Mouse (Mus musculus) small intestine, adult 2 months (tissue): ENCODE data around the gene Mef2c. TPM values are rescaled to one million over a fixed set of nuclear protein-coding genes. Genes with fewer than 3 reads are reported as not detected.

Experiments used
- H3K27ac ChIP-seq: fragments of 200-500 bp; 2 replicates; pipeline ENCODE4 v1.5.1; 2012; ENCODE audit warnings: low read depth, low read length, control low read depth, inconsistent platforms; ENCODE audit not compliant: insufficient read depth
- H3K27me3 ChIP-seq: fragments of 200-500 bp; 2 replicates; pipeline ENCODE4 v1.6.1; 2012; ENCODE audit warnings: mild to moderate bottlenecking, moderate library complexity, low read length, inconsistent platforms; ENCODE audit not compliant: control insufficient read depth, insufficient read depth
- H3K36me3 ChIP-seq: fragments of 200-500 bp; 2 replicates; pipeline ENCODE4 v1.6.1; 2012; ENCODE audit warnings: mild to moderate bottlenecking, low read length, control low read depth, inconsistent platforms; ENCODE audit not compliant: control insufficient read depth, insufficient read depth
- H3K4me1 ChIP-seq: fragments of 200-500 bp; 2 replicates; pipeline ENCODE4 v1.6.1; 2012; ENCODE audit warnings: low read length, inconsistent platforms, mixed read lengths; ENCODE audit not compliant: control insufficient read depth, insufficient read depth, insufficient read length
- H3K4me3 ChIP-seq: fragments of 200-500 bp; 2 replicates; pipeline ENCODE4 v1.5.1; 2012; ENCODE audit warnings: low read depth, mild to moderate bottlenecking, control low read depth, inconsistent platforms, low read length, moderate library complexity
- CTCF ChIP-seq: fragments of 200-500 bp; IDR thresholded peaks from 2 replicates; pipeline ENCODE4 v1.5.1; 2012; ENCODE audit warnings: low read depth, mild to moderate bottlenecking, control low read depth, inconsistent platforms, low read length, moderate library complexity, mixed read lengths; ENCODE audit not compliant: insufficient replicate concordance, insufficient read length; ENCODE audit errors: extremely low read depth
- POLR2A ChIP-seq: fragments of 200-500 bp; IDR thresholded peaks from 2 replicates; pipeline ENCODE4 v1.6.1; 2012; ENCODE audit warnings: low read depth, mild to moderate bottlenecking, control low read depth, inconsistent platforms, low read length, moderate library complexity
- WGBS: fragments of 180-500 bp; shearing (Covaris S2); methylation state at CpG from one replicate; pipeline ENCODE4 v1.1.7; 2018; 5-methylcytosine and 5-hydroxymethylcytosine counted together
- polyA plus RNA-seq: library from polyadenylated mRNA; depleted of rRNA; stranded (reverse); fragments of >200 nt; gene quantifications from 2 replicates; pipeline ENCODE4 v1.2.3, GENCODE M21; 2012

The Mef2c gene
- polyA plus RNA-seq, 1 experiment = 13.1 TPM

- WGBS = 77% methylated on average over 3 of the region's 3 CpGs
Observed at GRCm38 (mm10) chr13:83650807-83651206, 147.0 kb downstream of the Mef2c start.

GRCm38 (mm10) chr13:83651941-83652548, 148.2 kb downstream of the Mef2c start:
- Histone ChIP-seq H3K27me3 (no peaks in the 10 kb centered on the region), H3K4me1 (no peaks in the 10 kb centered on the region), H3K36me3 (no peaks in the 10 kb centered on the region), H3K4me3 (no peak overlapping the region), H3K27ac (no peak overlapping the region)
- WGBS = 70% methylated on average over 7 of the region's 7 CpGs
- TF ChIP-seq POLR2A = no peak
- TF ChIP-seq CTCF = no peak

More at GRCm38 (mm10) chr13:83650807-83651206, 147.0 kb downstream of the Mef2c start:
- no peaks in the 10 kb centered on the region for H3K27me3 ChIP-seq
- H3K27ac ChIP-seq = no peak overlapping the region
- TF ChIP-seq CTCF (no peak), POLR2A (no peak)
- no peaks in the 10 kb centered on the region for H3K36me3 ChIP-seq
- no peaks in the 10 kb centered on the region for H3K4me1 ChIP-seq
- H3K4me3 ChIP-seq = no peak overlapping the region

- H3K4me1 ChIP-seq = no peaks in the 10 kb centered on the region
- H3K36me3 ChIP-seq = no peaks in the 10 kb centered on the region
- WGBS = 70% methylated on average over 8 of the region's 8 CpGs
- no peak overlapping the region for H3K27ac ChIP-seq
- TF ChIP-seq CTCF = no peak
- TF ChIP-seq POLR2A = no peak
- H3K4me3 ChIP-seq = no peak overlapping the region
- H3K27me3 ChIP-seq = no peaks in the 10 kb centered on the region
Observed at GRCm38 (mm10) chr13:83652560-83652959, 148.7 kb downstream of the Mef2c start.

- Histone ChIP-seq H3K27me3 (no peaks in the 10 kb centered on the region), H3K36me3 (no peaks in the 10 kb centered on the region), H3K27ac (no peak overlapping the region), H3K4me3 (no peak overlapping the region), H3K4me1 (no peaks in the 10 kb centered on the region)
- TF ChIP-seq CTCF = no peak
- TF ChIP-seq POLR2A = no peak
- 37% methylated on average over 8 of the region's 8 CpGs for WGBS
Observed at GRCm38 (mm10) chr13:83654889-83655769, 151.3 kb downstream of the Mef2c start.

GRCm38 (mm10) chr13:83656094-83656493, 152.3 kb downstream of the Mef2c start:
- no peaks in the 10 kb centered on the region for H3K27me3 ChIP-seq
- H3K27ac ChIP-seq = no peak overlapping the region
- no peak overlapping the region for H3K4me3 ChIP-seq
- 78% methylated on average over 7 of the region's 7 CpGs for WGBS
- no peaks in the 10 kb centered on the region for H3K4me1 ChIP-seq
- no peaks in the 10 kb centered on the region for H3K36me3 ChIP-seq
- no peak for TF ChIP-seq POLR2A
- TF ChIP-seq CTCF = no peak

- no peak for TF ChIP-seq POLR2A
- 64% methylated on average over 4 of the region's 4 CpGs for WGBS
- Histone ChIP-seq H3K4me1 (no peaks in the 10 kb centered on the region), H3K27ac (no peak overlapping the region), H3K27me3 (no peaks in the 10 kb centered on the region), H3K36me3 (no peaks in the 10 kb centered on the region), H3K4me3 (no peak overlapping the region)
Observed at GRCm38 (mm10) chr13:83656773-83657172, 152.9 kb downstream of the Mef2c start.

GRCm38 (mm10) chr13:83660722-83661121, 156.9 kb downstream of the Mef2c start:
- peaks cover 1% of the 10 kb centered on the region; the same call in 1 of the 2 replicates for H3K36me3 ChIP-seq
- TF ChIP-seq CTCF = no peak
- TF ChIP-seq POLR2A = no peak

More at GRCm38 (mm10) chr13:83660722-83661121, 156.9 kb downstream of the Mef2c start:
- no peaks in the 10 kb centered on the region for H3K4me1 ChIP-seq
- WGBS = 64% methylated on average over 8 of the region's 8 CpGs
- H3K4me3 ChIP-seq = no peak overlapping the region
- H3K27ac ChIP-seq = no peak overlapping the region
- H3K27me3 ChIP-seq = no peaks in the 10 kb centered on the region
